Mouse (Mus musculus) lung, embryonic 15.5 days (tissue): ENCODE measurements at regions not wholly inside any gene's neighbourhood (a gene's known extent, or its start where the extent isn't known, plus 50 kb on each side); places are given as distances from the start of the nearest gene placed in this dataset.
A peak's percentile ranks its signal among the peaks of the same experiment; 100 is the strongest.

Experiments used
- ATAC-seq: fragments of 200-750 bp; cut with Nextera tagmentation; 2 replicates; pipeline ENCODE4 v1.8.0; 2017; ENCODE audit warnings: moderate number of reproducible peaks, borderline replicate concordance; ENCODE audit not compliant: low FRiP score, low TSS enrichment; ENCODE audit errors: extremely low read depth
- H3K27ac ChIP-seq: fragments of 300-500 bp; sonication (generic); 2 replicates; pipeline ENCODE4 v1.5.1; 2015; ENCODE audit warnings: moderate library complexity, mild to moderate bottlenecking, inconsistent platforms
- H3K27me3 ChIP-seq: fragments of 300-500 bp; sonication (generic); 2 replicates; pipeline ENCODE4 v1.6.1; 2015; ENCODE audit warnings: inconsistent platforms
- H3K36me3 ChIP-seq: fragments of 300-500 bp; sonication (generic); 2 replicates; pipeline ENCODE4 v1.6.1; 2015; ENCODE audit warnings: inconsistent platforms
- H3K4me1 ChIP-seq: fragments of 300-500 bp; sonication (generic); 2 replicates; pipeline ENCODE4 v1.6.1; 2015; ENCODE audit warnings: inconsistent platforms
- H3K4me2 ChIP-seq: fragments of 300-500 bp; sonication (generic); 2 replicates; pipeline ENCODE4 v1.6.1; 2015; ENCODE audit warnings: inconsistent platforms, mild to moderate bottlenecking, moderate library complexity
- H3K4me3 ChIP-seq: fragments of 300-500 bp; sonication (generic); 2 replicates; pipeline ENCODE4 v1.5.1; 2015; ENCODE audit warnings: mild to moderate bottlenecking, inconsistent platforms
- H3K9ac ChIP-seq: fragments of 300-500 bp; sonication (generic); 2 replicates; pipeline ENCODE4 v1.6.1; 2015; ENCODE audit warnings: inconsistent platforms
- H3K9me3 ChIP-seq: fragments of 300-500 bp; sonication (generic); 2 replicates; pipeline ENCODE4 v1.6.1; 2016; ENCODE audit warnings: inconsistent platforms
- WGBS: fragments of 180-500 bp; shearing (Covaris S2); methylation state at CpG from one replicate; pipeline ENCODE4 v1.1.7; 2015; 5-methylcytosine and 5-hydroxymethylcytosine counted together

DNA sequence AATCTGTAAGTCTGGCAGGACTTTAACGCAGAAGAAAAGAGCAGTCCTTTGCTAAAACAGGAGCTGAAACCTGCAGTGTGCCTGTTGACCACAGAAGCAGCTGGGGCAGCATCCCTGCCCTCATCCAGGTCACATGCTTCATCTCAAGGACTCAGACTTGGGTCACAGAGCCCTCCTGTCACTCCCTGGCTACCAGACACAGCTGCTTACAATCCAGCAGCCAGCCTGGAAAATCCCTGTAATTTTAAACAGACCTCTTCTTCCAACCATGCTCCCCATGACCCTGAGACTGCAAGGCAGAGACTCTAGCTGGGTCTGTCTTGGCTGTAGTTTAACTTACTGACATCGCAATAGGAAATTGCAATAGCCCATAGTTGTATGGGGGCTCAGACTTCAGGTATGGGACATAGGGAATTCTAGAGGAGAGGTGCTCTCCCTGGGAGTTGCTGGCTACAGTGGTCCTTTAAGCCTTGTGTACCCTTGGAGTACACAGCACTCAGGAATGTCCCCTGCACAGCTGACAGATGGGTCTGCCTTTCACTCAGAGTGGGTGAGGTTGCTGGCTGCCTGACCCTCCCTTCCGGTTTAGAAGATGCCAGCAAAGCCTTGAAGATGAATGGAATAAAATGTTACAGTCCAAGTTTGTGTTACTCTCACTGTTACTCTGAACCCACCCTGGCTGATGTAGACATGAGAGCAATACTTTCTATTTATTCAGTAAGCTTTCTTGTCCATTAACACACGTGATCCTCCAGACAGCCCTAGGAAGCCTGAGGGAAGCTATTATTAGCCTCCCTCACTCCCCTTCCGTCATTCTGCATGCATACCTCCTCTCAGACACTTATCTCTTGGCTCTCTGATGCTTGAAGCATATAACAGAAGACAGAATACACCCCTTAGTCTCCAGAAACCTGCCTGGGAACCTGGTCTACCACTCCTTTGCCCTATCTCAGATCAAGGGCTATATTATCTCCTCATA, 159.7 kb downstream of the Sox11 start:
- no peaks in the 10 kb centered on the region for H3K9me3 ChIP-seq
- 28% methylated on average over 5 of the region's 5 CpGs for WGBS
- no peak overlapping the region for H3K4me3 ChIP-seq
- no peak overlapping the region for H3K27ac ChIP-seq
- no peak; the same call in none of the 2 replicates for ATAC-seq
- H3K4me1 ChIP-seq: peaks cover 13% of the 10 kb centered on the region; the same call in 1 of the 2 replicates
- H3K4me2 ChIP-seq: no peak overlapping the region
- no peaks in the 10 kb centered on the region for H3K27me3 ChIP-seq
- no peak overlapping the region for H3K9ac ChIP-seq
- no peaks in the 10 kb centered on the region for H3K36me3 ChIP-seq

DNA sequence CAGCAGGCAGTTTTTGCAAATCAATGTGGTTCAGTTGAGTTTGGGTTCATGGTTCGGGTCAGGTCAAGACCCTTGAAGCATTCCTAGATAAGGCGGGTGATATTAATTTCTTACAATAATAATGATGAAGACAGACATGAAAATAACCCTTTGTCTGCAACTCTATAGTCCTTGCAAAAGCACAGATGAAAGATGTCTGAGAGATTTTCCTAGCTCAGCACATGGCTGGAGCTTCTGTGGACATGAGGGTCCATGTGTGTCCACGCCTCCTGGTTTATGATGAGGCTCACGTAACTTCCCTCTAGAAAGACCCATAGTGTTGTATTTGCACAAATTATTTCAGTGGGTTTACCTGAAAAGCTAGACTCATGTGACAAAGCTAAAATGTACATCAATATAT, 168.8 kb downstream of the Sox11 start:
- no peak for ATAC-seq
- 83% methylated on average over 4 of the region's 4 CpGs for WGBS
- Histone ChIP-seq H3K9ac (no peak overlapping the region), H3K4me2 (no peak overlapping the region), H3K27me3 (no peaks in the 10 kb centered on the region), H3K4me1 (no peaks in the 10 kb centered on the region), H3K4me3 (no peak overlapping the region), H3K9me3 (no peaks in the 10 kb centered on the region), H3K27ac (no peak overlapping the region), H3K36me3 (no peaks in the 10 kb centered on the region)

DNA sequence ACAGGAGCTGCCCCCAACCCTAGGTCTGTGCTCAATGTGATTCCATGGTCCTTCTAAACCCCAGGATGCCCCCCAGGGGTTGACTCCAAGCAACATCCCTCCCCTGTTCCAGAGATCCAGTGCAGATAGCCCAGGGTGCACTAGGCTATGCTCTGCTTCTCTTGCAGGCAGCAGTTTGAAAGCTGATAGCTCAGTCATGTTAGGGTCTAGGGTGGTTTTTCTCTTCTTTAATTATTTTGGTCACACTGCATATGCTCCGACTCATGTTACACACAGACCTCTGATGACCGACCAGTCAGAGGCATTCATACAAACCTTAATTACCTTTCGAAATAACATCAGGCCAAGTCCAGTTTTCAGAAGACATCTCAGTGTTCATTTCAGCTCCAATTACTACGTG, 169.2 kb downstream of the Sox11 start:
- Histone ChIP-seq H3K4me3 (no peak overlapping the region), H3K27me3 (no peaks in the 10 kb centered on the region), H3K36me3 (no peaks in the 10 kb centered on the region), H3K9me3 (no peaks in the 10 kb centered on the region), H3K9ac (no peak overlapping the region), H3K4me1 (no peaks in the 10 kb centered on the region), H3K4me2 (no peak overlapping the region), H3K27ac (no peak overlapping the region)
- 71% methylated on average over 4 of the region's 4 CpGs for WGBS
- ATAC-seq: no peak

DNA sequence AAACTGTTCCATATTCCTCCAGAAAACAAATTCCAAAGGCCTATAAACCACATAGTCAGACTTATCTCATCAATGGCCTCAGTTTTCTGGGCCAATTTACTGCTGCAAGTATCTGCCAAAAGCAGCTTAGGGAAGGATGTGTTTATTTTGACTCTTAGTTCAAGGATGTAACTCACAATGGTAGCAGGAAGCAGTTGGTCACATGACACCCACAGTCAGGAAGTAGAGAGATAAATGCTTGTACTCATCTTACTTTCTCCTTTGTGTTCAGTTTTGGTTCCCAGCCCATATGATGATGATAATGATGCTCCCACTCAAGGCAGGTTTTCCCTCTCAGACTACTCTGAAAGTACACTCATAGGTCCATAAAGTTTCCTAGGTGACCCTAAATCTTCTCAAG, 170.8 kb downstream of the Sox11 start:
- no peak for ATAC-seq
- H3K27ac ChIP-seq: no peak overlapping the region
- no peaks in the 10 kb centered on the region for H3K4me1 ChIP-seq
- H3K9ac ChIP-seq: no peak overlapping the region
- no peak overlapping the region for H3K4me3 ChIP-seq
- no peaks in the 10 kb centered on the region for H3K9me3 ChIP-seq
- H3K36me3 ChIP-seq: no peaks in the 10 kb centered on the region
- H3K4me2 ChIP-seq: no peak overlapping the region
- H3K27me3 ChIP-seq: no peaks in the 10 kb centered on the region

DNA sequence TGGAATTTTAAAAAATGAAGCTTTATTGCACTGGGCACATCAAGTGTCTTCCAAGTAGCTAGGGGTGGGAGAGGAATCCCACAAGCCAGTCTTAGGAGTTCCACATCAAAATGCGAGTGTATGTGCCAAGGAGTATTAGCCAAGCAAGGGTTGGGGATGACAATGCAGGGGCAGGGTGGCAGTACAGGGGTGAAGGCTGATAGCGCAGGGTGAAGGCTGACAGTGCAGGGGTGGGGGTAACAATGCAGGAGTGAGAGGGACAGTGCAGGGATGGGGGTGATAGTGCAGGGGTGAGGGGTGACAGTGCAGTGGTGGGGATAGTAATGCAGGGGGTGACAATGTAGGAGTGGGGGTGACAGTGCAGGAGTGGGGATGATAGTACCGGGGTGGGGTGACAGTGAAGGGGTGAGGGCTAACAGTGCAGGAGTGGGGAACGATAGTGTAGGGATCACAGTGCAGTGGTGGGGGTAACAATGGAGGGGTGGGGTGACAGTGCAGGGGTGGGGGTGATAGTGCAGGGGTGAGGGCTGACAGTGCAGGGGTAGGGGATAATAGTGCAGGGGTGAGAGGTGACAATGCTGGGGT, 177.4 kb downstream of the Sox11 start:
- H3K4me3 ChIP-seq: no peak overlapping the region
- H3K27ac ChIP-seq: no peak overlapping the region
- WGBS: 85% methylated on average over 4 of the region's 4 CpGs
- no peak overlapping the region for H3K9ac ChIP-seq
- no peak overlapping the region for H3K4me2 ChIP-seq
- H3K36me3 ChIP-seq: no peaks in the 10 kb centered on the region
- H3K27me3 ChIP-seq: no peaks in the 10 kb centered on the region
- no peaks in the 10 kb centered on the region for H3K4me1 ChIP-seq
- no peaks in the 10 kb centered on the region for H3K9me3 ChIP-seq
- no peak for ATAC-seq

DNA sequence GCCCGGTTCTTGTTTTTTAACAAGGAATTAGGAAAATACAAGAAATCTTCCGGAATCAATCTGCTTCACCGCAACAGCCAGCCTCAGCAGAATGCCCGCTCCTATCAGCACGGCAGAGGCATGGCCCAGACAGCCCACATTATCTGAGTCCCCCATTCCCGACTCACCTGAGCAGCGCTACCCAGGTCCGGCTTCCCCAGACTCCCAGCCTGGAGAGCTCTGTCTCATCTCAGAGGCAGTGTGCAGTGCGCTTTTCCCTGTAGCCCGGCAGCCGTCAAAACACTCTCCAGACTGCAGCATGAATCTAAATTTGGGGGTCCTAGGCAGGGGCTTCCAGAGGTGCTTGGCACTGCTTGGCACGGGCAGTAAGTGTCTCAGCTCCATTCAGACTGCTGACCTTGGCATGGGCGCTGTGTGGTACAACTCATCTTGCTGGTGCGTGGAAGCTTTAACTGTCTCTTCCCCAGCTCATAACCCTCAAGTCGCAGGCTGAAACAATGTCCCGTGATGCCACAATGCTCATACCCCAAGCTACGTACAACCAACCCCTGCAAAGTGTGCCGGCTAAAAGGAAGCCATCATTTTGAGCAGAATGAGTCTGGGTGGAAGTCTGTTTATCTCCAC, 182.2 kb downstream of the Sox11 start:
- no peak for ATAC-seq
- Histone ChIP-seq H3K9ac (no peak overlapping the region), H3K4me2 (no peak overlapping the region), H3K27ac (no peak overlapping the region), H3K27me3 (no peaks in the 10 kb centered on the region), H3K4me3 (no peak overlapping the region), H3K36me3 (no peaks in the 10 kb centered on the region), H3K4me1 (no peaks in the 10 kb centered on the region), H3K9me3 (no peaks in the 10 kb centered on the region)
- WGBS: 66% methylated on average over 18 of the region's 18 CpGs

DNA sequence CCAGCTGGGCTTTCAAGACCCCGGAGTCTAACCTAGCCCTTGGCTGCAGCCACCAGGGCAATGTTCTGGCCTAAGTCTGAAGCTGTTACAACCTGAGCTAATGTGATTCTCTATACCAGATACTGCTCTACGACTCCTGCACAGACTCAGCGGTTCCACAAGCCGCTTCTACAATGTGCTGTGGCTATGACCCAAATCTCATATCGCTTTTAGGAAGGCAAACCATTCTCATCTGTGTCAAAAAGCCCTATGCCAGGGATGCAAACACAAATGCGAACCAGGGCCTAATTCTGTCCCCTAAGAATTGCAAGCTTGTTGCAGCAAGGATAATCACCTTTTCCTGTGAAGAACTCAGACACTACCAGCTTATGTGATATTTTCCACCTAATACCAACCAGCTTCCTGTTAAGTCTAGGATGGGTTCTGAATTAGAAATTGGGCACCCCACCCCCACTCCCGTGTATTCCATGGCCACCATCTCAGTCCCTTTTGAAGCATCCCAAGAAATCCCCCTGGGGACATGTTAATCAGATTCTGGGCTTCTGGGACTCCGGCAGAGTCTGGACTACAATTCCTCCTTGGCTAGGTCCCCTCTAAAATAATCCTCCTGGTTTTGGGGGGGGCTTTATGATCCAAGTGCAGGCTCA, 182.8 kb downstream of the Sox11 start:
- Histone ChIP-seq H3K4me2 (no peak overlapping the region), H3K27me3 (no peaks in the 10 kb centered on the region), H3K27ac (no peak overlapping the region), H3K4me3 (no peak overlapping the region), H3K4me1 (no peaks in the 10 kb centered on the region), H3K9me3 (no peaks in the 10 kb centered on the region), H3K9ac (no peak overlapping the region), H3K36me3 (no peaks in the 10 kb centered on the region)
- WGBS: 74% methylated on average over 8 of the region's 8 CpGs
- ATAC-seq: no peak

DNA sequence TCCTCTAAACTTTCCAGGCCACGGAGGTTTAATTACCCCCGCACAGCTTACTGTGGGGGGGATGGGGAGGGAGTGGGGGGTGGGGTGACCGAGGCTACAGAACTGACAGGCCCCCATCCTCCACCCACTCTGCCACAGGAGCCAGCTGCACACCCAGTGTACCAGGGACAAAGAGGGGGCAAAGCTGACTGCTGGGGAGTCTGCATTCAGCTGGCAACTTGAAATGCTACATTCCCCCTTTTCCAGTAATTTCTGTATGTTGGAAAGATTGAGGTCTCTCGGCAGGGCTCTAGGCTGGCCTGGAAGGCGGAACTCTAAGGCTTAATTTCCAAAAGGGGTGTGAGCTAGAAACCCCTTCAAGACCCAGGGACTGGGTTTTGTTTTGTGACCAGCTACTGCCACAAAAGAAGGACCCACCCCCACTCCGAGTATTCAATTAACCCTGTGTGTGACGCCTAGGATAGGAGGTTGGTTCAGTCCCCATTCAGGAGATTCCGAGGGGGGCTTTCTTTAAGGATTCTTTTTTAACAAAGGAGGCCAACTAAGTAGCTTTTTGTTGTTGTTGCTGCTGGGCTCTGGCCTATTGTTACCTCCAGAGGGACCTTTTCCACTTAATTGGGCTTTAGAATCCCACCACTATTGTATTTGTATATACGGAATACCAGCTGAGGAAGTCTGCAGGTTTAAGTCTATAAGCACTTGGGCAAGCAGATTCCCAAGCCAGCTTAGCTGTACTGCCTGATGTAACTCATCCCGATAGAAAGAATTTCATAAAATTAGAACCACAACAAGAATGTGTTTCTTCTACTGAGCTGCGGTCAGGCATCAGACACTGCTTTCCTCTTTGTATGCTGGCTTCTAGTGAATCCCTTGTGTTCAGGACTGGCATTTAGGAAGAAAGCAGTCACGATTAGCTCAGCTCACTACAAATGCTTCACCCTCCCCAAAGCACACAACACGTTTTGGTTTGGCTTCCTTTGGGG, 191.2 kb downstream of the Sox11 start:
- 41% methylated on average over 13 of the region's 13 CpGs for WGBS
- no peak overlapping the region for H3K4me2 ChIP-seq
- H3K36me3 ChIP-seq: no peaks in the 10 kb centered on the region
- no peaks in the 10 kb centered on the region for H3K27me3 ChIP-seq
- no peak overlapping the region for H3K9ac ChIP-seq
- H3K4me3 ChIP-seq: no peak overlapping the region
- ATAC-seq: no peak
- no peaks in the 10 kb centered on the region for H3K9me3 ChIP-seq
- H3K4me1 ChIP-seq: no peaks in the 10 kb centered on the region
- no peak overlapping the region for H3K27ac ChIP-seq

DNA sequence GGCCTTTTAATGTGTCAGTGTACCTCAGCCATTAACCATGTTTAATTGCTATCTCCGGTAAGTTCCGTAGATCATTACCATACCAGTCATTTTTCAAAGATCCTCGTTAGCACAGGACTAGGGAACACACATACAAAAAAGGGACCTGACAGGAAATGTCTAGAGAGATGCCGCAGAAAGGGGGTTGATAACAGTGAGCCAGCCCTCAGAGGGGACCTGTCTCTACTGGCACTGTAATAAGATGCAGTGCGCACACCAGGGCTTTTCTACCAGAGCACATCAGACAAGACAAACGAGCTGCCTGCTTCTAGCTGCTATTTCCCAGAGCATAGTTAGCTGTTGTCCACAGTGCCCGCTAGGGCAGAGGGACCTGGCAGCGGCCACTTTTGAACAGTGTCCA, 199.1 kb downstream of the Sox11 start:
- WGBS: 69% methylated on average over 8 of the region's 8 CpGs
- no peak for ATAC-seq

DNA sequence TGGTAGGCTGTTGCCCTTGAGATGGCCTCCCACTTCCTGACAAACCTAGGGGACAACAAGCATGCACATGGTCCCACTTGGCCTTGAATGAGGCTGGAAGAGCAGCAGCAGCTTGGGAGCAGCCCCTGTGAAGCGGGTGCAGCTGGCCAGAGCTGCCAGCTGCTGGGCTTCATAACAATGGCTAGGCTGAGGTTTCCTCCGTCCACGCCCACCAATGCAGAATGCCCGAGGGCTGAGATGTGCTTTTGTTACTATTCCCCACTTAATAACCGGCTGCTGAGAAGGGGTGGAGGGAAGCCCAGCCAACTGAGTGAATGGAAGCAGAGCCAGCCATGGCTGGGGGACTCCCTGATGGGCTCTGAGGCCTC, 202.1 kb downstream of the Sox11 start:
- Histone ChIP-seq H3K27ac (no peak overlapping the region), H3K4me2 (no peak overlapping the region), H3K27me3 (no peaks in the 10 kb centered on the region), H3K36me3 (no peaks in the 10 kb centered on the region), H3K9ac (no peak overlapping the region), H3K4me3 (no peak overlapping the region), H3K9me3 (no peaks in the 10 kb centered on the region), H3K4me1 (peaks cover 22% of the 10 kb centered on the region)
- 26% methylated on average over 5 of the region's 5 CpGs for whole genome bisulfite sequencing
- ATAC-seq: peak; percentile 43; the same call in 1 of the 2 replicates

More for the DNA sequence above, 199.1 kb downstream of the Sox11 start:
- Histone ChIP-seq H3K4me2 (no peak overlapping the region), H3K36me3 (no peaks in the 10 kb centered on the region), H3K4me1 (peaks cover 7% of the 10 kb centered on the region), H3K9me3 (no peaks in the 10 kb centered on the region), H3K9ac (no peak overlapping the region), H3K27me3 (no peaks in the 10 kb centered on the region), H3K27ac (no peak overlapping the region), H3K4me3 (no peak overlapping the region)
